10 mouse cellular contexts compared by ENCODE assay signal in the genomic region with DNA sequence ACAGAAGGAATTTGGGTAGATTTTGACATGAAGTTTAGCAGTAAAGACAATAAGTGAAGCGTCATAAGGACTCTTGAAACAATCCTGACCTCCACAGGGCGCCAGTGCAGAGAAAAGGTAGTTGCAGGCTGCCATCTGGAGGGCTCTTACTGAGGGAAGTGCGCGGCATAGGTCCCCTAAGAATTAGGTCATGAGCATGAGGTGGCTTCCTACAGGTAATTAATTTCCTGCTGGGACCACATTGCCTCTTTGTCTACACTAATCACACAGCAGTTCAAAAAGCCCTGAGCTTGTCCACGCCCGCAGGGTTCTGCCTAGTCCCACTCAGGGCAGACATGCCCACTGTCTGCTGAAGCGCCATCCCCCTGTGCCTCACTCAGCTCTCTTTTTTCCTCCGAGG. TPM values are rescaled to one million over a fixed set of nuclear protein-coding genes. Genes with fewer than 3 reads are reported as not detected.
DNase-seq lines count a peak whose midpoint lies in the region; ATAC-seq and TF ChIP-seq lines count a peak whose summit lies in the region.
"Had no signal": no experiment of that assay in that cellular context is flagged by ENCODE, and none has a peak within 500 bp of the region (broad histone marks: within the 10 kb centered on the region; RNA-seq: fewer than 3 reads in every experiment).

No protein-coding gene starts in this region.

- no peaks in the 10 kb centered on the region for H3K79me2 ChIP-seq in heart, adult 2 months (replicated peaks; ENCODE audit: control insufficient read depth, insufficient read depth, low read length)

- peak; percentile 54 for TF ChIP-seq CTCF in heart, adult 2 months (IDR thresholded peaks at IDR 0.05)
- peak; percentile 59; the same call in 1 of the 2 replicates for TF ChIP-seq CTCF in cerebellum, adult 2 months (IDR thresholded peaks at IDR 0.05; ENCODE audit: borderline replicate concordance, insufficient read depth, low read depth, low read length)

- H3K4me2 ChIP-seq in neural tube, embryonic 12.5 days (replicated peaks): no peak overlapping the region
- no peak overlapping the region for H3K4me2 ChIP-seq in liver, embryonic 12.5 days
- H3K4me2 ChIP-seq: heart, embryonic 12.5 days had no signal

- TF ChIP-seq EP300 in heart, adult 2 months (IDR thresholded peaks at IDR 0.05; ENCODE audit: insufficient read depth, low read depth, low read length): no peak

- H3K27ac ChIP-seq in heart, adult 2 months: no peak overlapping the region
- peak overlapping the region; percentile 79 for H3K27ac ChIP-seq in cerebellum, adult 2 months (ENCODE audit: insufficient read depth, low read length)
- H3K27ac ChIP-seq in neural tube, embryonic 12.5 days: no peak overlapping the region
- no peak overlapping the region for H3K27ac ChIP-seq in liver, embryonic 12.5 days

- peak; percentile 62 for ATAC-seq in neural tube, embryonic 12.5 days (ENCODE audit: low FRiP score, low read depth)
- ATAC-seq in CD4-positive, CD25-positive, alpha-beta regulatory T cell, adult 4 months: no peak
- ATAC-seq in liver, embryonic 12.5 days: no peak
- ATAC-seq: liver, postnatal 0 days had no signal

- no peaks in the 10 kb centered on the region for H3K9me3 ChIP-seq in neural tube, embryonic 12.5 days
- H3K9me3 ChIP-seq in liver, embryonic 12.5 days (replicated peaks): no peaks in the 10 kb centered on the region
- H3K9me3 ChIP-seq: heart, embryonic 12.5 days had no signal

- TF ChIP-seq POLR2A in heart, adult 2 months (IDR thresholded peaks at IDR 0.05; ENCODE audit: insufficient read depth, low read depth, low read length): no peak
- peak; percentile 44; the same call in 1 of the 2 replicates for TF ChIP-seq POLR2A in cerebellum, adult 2 months (IDR thresholded peaks at IDR 0.05; ENCODE audit: borderline replicate concordance, insufficient read depth, low read length)

- WGBS in heart, adult 2 months: 72% methylated on average over 8 of the region's 8 CpGs
- WGBS in cerebellum, adult 2 months: 7% methylated on average over 8 of the region's 8 CpGs
- 20% methylated on average over 8 of the region's 8 CpGs for WGBS in neural tube, embryonic 12.5 days
- 71% methylated on average over 8 of the region's 8 CpGs for WGBS in liver, embryonic 12.5 days (ENCODE audit: insufficient replicate concordance)

- H3K9ac ChIP-seq in heart, adult 2 months (ENCODE audit: low read depth, low read length): no peak overlapping the region
- 0 out of 2 replicates have a peak overlapping the region, but pooled peaks have one; percentile 9 for H3K9ac ChIP-seq in neural tube, embryonic 12.5 days
- H3K9ac ChIP-seq in liver, embryonic 12.5 days: no peak overlapping the region
- H3K9ac ChIP-seq: heart, embryonic 12.5 days; liver, postnatal 0 days had no signal

- H3K4me3 ChIP-seq in heart, adult 2 months: no peak overlapping the region
- H3K4me3 ChIP-seq in cerebellum, adult 2 months (replicated peaks; ENCODE audit: insufficient read depth, low read depth, low read length): no peak overlapping the region
- no peak overlapping the region for H3K4me3 ChIP-seq in neural tube, embryonic 12.5 days
- no peak overlapping the region for H3K4me3 ChIP-seq in liver, embryonic 12.5 days
- H3K4me3 ChIP-seq: heart, embryonic 12.5 days had no signal

- no peak for DNase-seq in heart, adult 2 months
- DNase-seq in heart, adult 11 months: no peak
- peak; percentile 86 to 95 for DNase-seq in cerebellum, adult 2 months
- DNase-seq in forelimb bud, embryonic 11.5 days (ENCODE audit: low read depth, low spot score): peak; percentile 37
- DNase-seq in thymus, postnatal 10 days (ENCODE audit: low spot score in 2 of 2): no peak
- DNase-seq: liver, postnatal 0 days had no signal

- H3K36me3 ChIP-seq in heart, adult 2 months (ENCODE audit: control insufficient read depth, insufficient read depth, low read length): no peaks in the 10 kb centered on the region
- no peaks in the 10 kb centered on the region for H3K36me3 ChIP-seq in neural tube, embryonic 12.5 days
- H3K36me3 ChIP-seq in liver, embryonic 12.5 days: peaks cover 2% of the 10 kb centered on the region; the same call in 1 of the 2 replicates

- H3K4me1 ChIP-seq in heart, adult 2 months (ENCODE audit: control insufficient read depth, insufficient read depth, low read length): no peaks in the 10 kb centered on the region
- H3K4me1 ChIP-seq in cerebellum, adult 2 months (ENCODE audit: control insufficient read depth, insufficient read depth, low read length): peaks cover 35% of the 10 kb centered on the region
- peaks cover 24% of the 10 kb centered on the region for H3K4me1 ChIP-seq in neural tube, embryonic 12.5 days
- H3K4me1 ChIP-seq in liver, embryonic 12.5 days: no peaks in the 10 kb centered on the region

- intact Hi-C loops in heart, adult 2 months (cut with DNase I): no loop called here

- H3K27me3 ChIP-seq in heart, adult 2 months (ENCODE audit: control insufficient read depth, insufficient read depth, low read length): no peaks in the 10 kb centered on the region
- H3K27me3 ChIP-seq in cerebellum, adult 2 months (ENCODE audit: control insufficient read depth, insufficient read depth, low read length): no peaks in the 10 kb centered on the region
- no peaks in the 10 kb centered on the region for H3K27me3 ChIP-seq in neural tube, embryonic 12.5 days (replicated peaks)
- H3K27me3 ChIP-seq in liver, embryonic 12.5 days (replicated peaks): no peaks in the 10 kb centered on the region
- H3K27me3 ChIP-seq: heart, embryonic 12.5 days had no signal

RNA-seq across cellular contexts. Expression of a gene that starts 53.3 kb away (rescaled TPM):
- total RNA-seq in heart, adult 2 months (2021): 10 to 100 TPM; 58.2 to 67.2 TPM
- 65.4 and 108 TPM in 2 replicates for polyA plus RNA-seq in heart, adult 2 months (2012; rRNA removed)
- polyA plus RNA-seq in cerebellum, adult 2 months (2012; rRNA removed): 43.5 and 46.2 TPM in 2 replicates
- 92.9 and 95.8 TPM in 2 replicates for polyA plus RNA-seq in neural tube, embryonic 12.5 days (2016; fragmentation: Nextera tagmentation; extraction: Ambion mirVana)
- 100 to 1,000 TPM; 166 to 170 TPM for polyA plus RNA-seq in CD4-positive, CD25-positive, alpha-beta regulatory T cell, adult 4 months (2017; shearing (Covaris generic))
- 33.7 and 36.6 TPM in 2 replicates for polyA plus RNA-seq in liver, embryonic 12.5 days (2016; fragmentation: Nextera tagmentation; extraction: Ambion mirVana)

Comparison
In these comparisons a context has a peak if more than half of its experiments do, and no peak if none do; other contexts are left out.
1. DNase-seq: peak in cerebellum, adult 2 months (2 of 2) and forelimb bud, embryonic 11.5 days (single experiment); none in heart, adult 2 months (0 of 2), heart, adult 11 months (single experiment) and thymus, postnatal 10 days (0 of 2).